Comparison of ENCODE assay signal across 8 mouse cellular contexts in the genomic region with DNA sequence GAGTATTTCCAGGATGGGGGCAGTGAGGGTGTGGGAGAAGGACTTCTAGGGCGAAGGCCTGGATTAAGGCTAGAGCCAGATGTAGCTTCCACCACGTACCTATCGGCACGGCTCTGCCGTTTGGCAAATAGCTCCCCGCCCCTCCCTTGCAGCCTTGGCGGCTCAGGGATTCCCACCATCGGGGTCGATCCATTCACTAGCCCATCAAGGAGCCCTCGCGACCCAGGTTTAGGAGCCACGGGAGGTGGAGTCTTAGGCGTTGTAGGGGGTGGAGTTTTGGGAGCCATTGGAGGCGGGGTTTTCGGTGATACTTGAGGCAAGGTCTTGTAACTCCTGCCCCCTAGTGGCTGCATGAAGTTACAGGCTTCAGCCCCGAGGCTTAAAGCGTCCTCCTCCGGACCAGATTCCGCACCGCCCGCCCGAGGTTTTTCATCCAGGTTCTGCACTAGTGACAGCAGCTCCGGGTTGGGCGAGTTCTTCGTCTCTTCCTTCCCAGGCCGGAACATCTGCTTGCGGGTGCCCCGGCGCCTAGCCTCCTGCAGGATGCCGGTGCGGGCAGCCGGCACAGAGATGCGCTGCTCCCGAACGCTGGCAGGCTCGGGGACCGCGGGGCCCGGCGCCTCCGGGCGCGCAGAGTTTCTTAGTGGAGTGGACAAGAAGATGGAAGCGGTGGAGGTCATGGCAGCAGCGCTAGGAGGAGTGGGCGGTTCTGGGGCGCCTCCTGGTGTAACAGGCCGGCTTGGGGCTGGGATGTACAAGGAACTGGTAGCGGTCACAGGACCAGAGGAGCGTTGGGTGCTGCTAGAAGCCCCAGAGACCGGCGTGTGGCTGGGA. TPM values are rescaled to one million over a fixed set of nuclear protein-coding genes. Genes with fewer than 3 reads are reported as not detected.
DNase-seq lines count a peak whose midpoint lies in the region; ATAC-seq and TF ChIP-seq lines count a peak whose summit lies in the region.

No protein-coding gene starts in this region.

- H3K4me3 ChIP-seq in heart, embryonic 11.5 days (ENCODE audit: low read depth, low read length): peak overlapping the region; percentile 52
- peak overlapping the region; percentile 77 for H3K4me3 ChIP-seq in kidney, embryonic 16.5 days (ENCODE audit: low read length)
- H3K4me3 ChIP-seq in liver, adult 2 months (ENCODE audit: insufficient read depth, low read depth, low read length): peak overlapping the region; percentile 66
- H3K4me3 ChIP-seq in myocyte: peak overlapping the region; percentile 46

- peak overlapping the region; percentile 20 for H3ac ChIP-seq in myocyte (ENCODE audit: control insufficient read depth, insufficient read length)

- 2% methylated on average over 52 of the region's 52 CpGs for WGBS in heart, embryonic 11.5 days (ENCODE audit: insufficient replicate concordance)
- WGBS in kidney, embryonic 16.5 days: 1% methylated on average over 52 of the region's 52 CpGs
- 2% methylated on average over 52 of the region's 52 CpGs for WGBS in liver, adult 2 months

- H3K79me2 ChIP-seq in liver, adult 2 months (ENCODE audit: control insufficient read depth, insufficient read depth, low read length): no peaks in the 10 kb centered on the region
- peaks cover 23% of the 10 kb centered on the region for H3K79me2 ChIP-seq in myocyte (ENCODE audit: control insufficient read depth, insufficient read depth)

- no peaks in the 10 kb centered on the region for H3K9me3 ChIP-seq in heart, embryonic 11.5 days (replicated peaks; ENCODE audit: control insufficient read depth, low read length)
- H3K9me3 ChIP-seq in kidney, embryonic 16.5 days (ENCODE audit: low read length): no peaks in the 10 kb centered on the region

- no peaks in the 10 kb centered on the region for H3K36me3 ChIP-seq in heart, embryonic 11.5 days (ENCODE audit: control insufficient read depth, insufficient read depth, low read length)
- no peaks in the 10 kb centered on the region for H3K36me3 ChIP-seq in kidney, embryonic 16.5 days (ENCODE audit: insufficient read depth, low read length)
- no peaks in the 10 kb centered on the region for H3K36me3 ChIP-seq in liver, adult 2 months (ENCODE audit: control insufficient read depth, insufficient read depth, low read length)
- no peaks in the 10 kb centered on the region for H3K36me3 ChIP-seq in myocyte (ENCODE audit: control insufficient read depth, insufficient read depth)
- no peaks in the 10 kb centered on the region for H3K36me3 ChIP-seq in splenic B cell, adult 2 months (ENCODE audit: control insufficient read depth, insufficient read depth, low read length, poor library complexity, severe bottlenecking)

- DNase-seq in B cell, adult 2 months: peak; percentile 91 to 93
- peak; percentile 99 for DNase-seq in brain, adult 2 months (ENCODE audit: low read depth, low spot score)
- DNase-seq in liver, adult 2 months (ENCODE audit: extremely low read depth, low read depth, low spot score): peak; percentile 89
- DNase-seq in splenic B cell, adult 2 months (ENCODE audit: low read depth, low spot score): peak; percentile 97

- H3K9ac ChIP-seq in heart, embryonic 11.5 days (ENCODE audit: low read depth, low read length): peak overlapping the region; percentile 87
- peak overlapping the region; percentile 76 for H3K9ac ChIP-seq in kidney, embryonic 16.5 days (replicated peaks; ENCODE audit: low read length)
- H3K9ac ChIP-seq in liver, adult 2 months (ENCODE audit: low read depth, low read length): peak overlapping the region; percentile 69

- H3K27ac ChIP-seq in heart, embryonic 11.5 days (ENCODE audit: low read depth, low read length): peak overlapping the region; percentile 97
- peak overlapping the region; percentile 91 for H3K27ac ChIP-seq in kidney, embryonic 16.5 days (ENCODE audit: low read length)
- no peak overlapping the region for H3K27ac ChIP-seq in liver, adult 2 months (replicated peaks; ENCODE audit: insufficient read depth, low read depth, low read length)

- TF ChIP-seq POLR2A in liver, adult 2 months (IDR thresholded peaks at IDR 0.05; ENCODE audit: extremely low read depth, insufficient read depth, low read length): 0 out of 2 replicates have a peak, but pooled peaks have one; percentile 18
- TF ChIP-seq POLR2A in myocyte (IDR thresholded peaks at IDR 0.05; ENCODE audit: insufficient read length, low read depth): peak; percentile 58

- ATAC-seq in erythroblast, adult 5-6 weeks (replicated peaks; ENCODE audit: low FRiP score, poor library complexity, severe bottlenecking): peak; percentile 91
- ATAC-seq in heart, embryonic 11.5 days (replicated peaks; ENCODE audit: insufficient number of reproducible peaks, low FRiP score, low TSS enrichment): peak; percentile 33; the same call in 1 of the 2 replicates
- peak; percentile 89 for ATAC-seq in kidney, embryonic 16.5 days (ENCODE audit: low FRiP score, low TSS enrichment)

- peaks cover 32% of the 10 kb centered on the region for H3K4me1 ChIP-seq in heart, embryonic 11.5 days (ENCODE audit: control insufficient read depth, insufficient read depth, low read length)
- H3K4me1 ChIP-seq in kidney, embryonic 16.5 days (ENCODE audit: insufficient read depth, low read length): peaks cover 19% of the 10 kb centered on the region
- peaks cover 4% of the 10 kb centered on the region for H3K4me1 ChIP-seq in liver, adult 2 months (ENCODE audit: control insufficient read depth, insufficient read depth, low read length)

- peak; percentile 86 for TF ChIP-seq CTCF in liver, adult 2 months (IDR thresholded peaks at IDR 0.05; ENCODE audit: low read depth, low read length)

- H3K27me3 ChIP-seq in heart, embryonic 11.5 days (ENCODE audit: control insufficient read depth, insufficient read depth, low read length): no peaks in the 10 kb centered on the region
- H3K27me3 ChIP-seq in kidney, embryonic 16.5 days (ENCODE audit: insufficient read depth, low read length): no peaks in the 10 kb centered on the region
- H3K27me3 ChIP-seq in liver, adult 2 months (ENCODE audit: control insufficient read depth, insufficient read depth, low read length): no peaks in the 10 kb centered on the region
- H3K27me3 ChIP-seq in myocyte (ENCODE audit: control insufficient read depth, insufficient read depth, insufficient read length): no peaks in the 10 kb centered on the region
- H3K27me3 ChIP-seq in splenic B cell, adult 2 months (ENCODE audit: control insufficient read depth, insufficient read depth, low read length, poor library complexity, severe bottlenecking): no peaks in the 10 kb centered on the region

- peak overlapping the region; percentile 92 for H3K4me2 ChIP-seq in heart, embryonic 11.5 days
- peak overlapping the region; percentile 91 for H3K4me2 ChIP-seq in kidney, embryonic 16.5 days (replicated peaks; ENCODE audit: low read depth, low read length)
- H3K4me2 ChIP-seq in myocyte (ENCODE audit: low read depth): peak overlapping the region; percentile 84

TF ChIP-seq in myocyte, 11 proteins besides CTCF, POLR2A, EP300 and RAD21 (continues in another document):
- TF ChIP-seq E2F4 (IDR thresholded peaks at IDR 0.05; ENCODE audit: insufficient read depth) (no peak), SRF (IDR thresholded peaks at IDR 0.05; ENCODE audit: control insufficient read depth, insufficient read length, low read depth) (no peak)

RNA-seq across cellular contexts. Expression of a gene that starts 4.7 kb away (rescaled TPM):
- not detected in 2 replicates for total RNA-seq in erythroblast, adult 5-6 weeks (2015; ENCODE audit: low replicate concordance)
- total RNA-seq in erythroblast, adult 5-6 weeks (2017; ENCODE audit: low replicate concordance): not detected in 2 replicates
- polyA plus RNA-seq in heart, embryonic 11.5 days (2014; fragmentation: Nextera tagmentation; extraction: Ambion mirVana): 23.6 and 28.0 TPM in 2 replicates
- 3.0 and 3.2 TPM in 2 replicates for polyA plus RNA-seq in kidney, embryonic 16.5 days (2015; fragmentation: Nextera tagmentation; extraction: Ambion mirVana)
- total RNA-seq in liver, adult 2 months (2014; rRNA removed): 0.46 TPM in 1 of 2 replicates, not detected in the other
- not detected in 2 replicates for polyA plus RNA-seq in liver, adult 2 months (2012; rRNA removed)
- polyA plus RNA-seq in myocyte (2012; fragmentation: generic; extraction: Trizol): 8.6 TPM

RNA-seq across cellular contexts. Expression of a gene that starts 7.1 kb away (rescaled TPM):
- total RNA-seq in erythroblast, adult 5-6 weeks (2015; ENCODE audit: low replicate concordance): not detected in 2 replicates
- not detected in 2 replicates for total RNA-seq in erythroblast, adult 5-6 weeks (2017; ENCODE audit: low replicate concordance)
- 106 and 127 TPM in 2 replicates for polyA plus RNA-seq in heart, embryonic 11.5 days (2014; fragmentation: Nextera tagmentation; extraction: Ambion mirVana)
- 0.92 and 1.2 TPM in 2 replicates for polyA plus RNA-seq in kidney, embryonic 16.5 days (2015; fragmentation: Nextera tagmentation; extraction: Ambion mirVana)
- 0.09 TPM in 1 of 2 replicates, not detected in the other for total RNA-seq in liver, adult 2 months (2014; rRNA removed)
- 0.10 TPM in 1 of 2 replicates, not detected in the other for polyA plus RNA-seq in liver, adult 2 months (2012; rRNA removed)
- polyA plus RNA-seq in myocyte (2012; fragmentation: generic; extraction: Trizol): 165 TPM

RNA-seq across cellular contexts. Expression of a gene that starts 13.1 kb away (rescaled TPM):
- total RNA-seq in erythroblast, adult 5-6 weeks (2015; ENCODE audit: low replicate concordance): 20.8 and 32.6 TPM in 2 replicates
- total RNA-seq in erythroblast, adult 5-6 weeks (2017; ENCODE audit: low replicate concordance): 60.1 and 67.7 TPM in 2 replicates
- polyA plus RNA-seq in heart, embryonic 11.5 days (2014; fragmentation: Nextera tagmentation; extraction: Ambion mirVana): 78.1 and 84.6 TPM in 2 replicates
- 113 and 120 TPM in 2 replicates for polyA plus RNA-seq in kidney, embryonic 16.5 days (2015; fragmentation: Nextera tagmentation; extraction: Ambion mirVana)
- total RNA-seq in liver, adult 2 months (2014; rRNA removed): 52.7 and 57.8 TPM in 2 replicates
- 127 and 183 TPM in 2 replicates for polyA plus RNA-seq in liver, adult 2 months (2012; rRNA removed)
- 68.6 TPM for polyA plus RNA-seq in myocyte (2012; fragmentation: generic; extraction: Trizol)

RNA-seq across cellular contexts. Expression of a gene that starts 20.2 kb away (rescaled TPM):
- total RNA-seq in erythroblast, adult 5-6 weeks (2015; ENCODE audit: low replicate concordance): 0.58 and 1.7 TPM in 2 replicates
- total RNA-seq in erythroblast, adult 5-6 weeks (2017; ENCODE audit: low replicate concordance): 2.0 and 3.2 TPM in 2 replicates
- 5.4 and 7.2 TPM in 2 replicates for polyA plus RNA-seq in heart, embryonic 11.5 days (2014; fragmentation: Nextera tagmentation; extraction: Ambion mirVana)
- 8.0 and 10.2 TPM in 2 replicates for polyA plus RNA-seq in kidney, embryonic 16.5 days (2015; fragmentation: Nextera tagmentation; extraction: Ambion mirVana)
- 2.9 and 3.0 TPM in 2 replicates for total RNA-seq in liver, adult 2 months (2014; rRNA removed)
- 1.0 and 1.3 TPM in 2 replicates for polyA plus RNA-seq in liver, adult 2 months (2012; rRNA removed)
- polyA plus RNA-seq in myocyte (2012; fragmentation: generic; extraction: Trizol): 2.6 TPM

RNA-seq across cellular contexts. Expression of a gene that starts 33.7 kb away (rescaled TPM):
- 2.5 and 9.2 TPM in 2 replicates for total RNA-seq in erythroblast, adult 5-6 weeks (2015; ENCODE audit: low replicate concordance)
- 1.5 and 1.7 TPM in 2 replicates for total RNA-seq in erythroblast, adult 5-6 weeks (2017; ENCODE audit: low replicate concordance)
- 13.4 and 18.8 TPM in 2 replicates for polyA plus RNA-seq in heart, embryonic 11.5 days (2014; fragmentation: Nextera tagmentation; extraction: Ambion mirVana)
- 28.2 and 28.5 TPM in 2 replicates for polyA plus RNA-seq in kidney, embryonic 16.5 days (2015; fragmentation: Nextera tagmentation; extraction: Ambion mirVana)
- total RNA-seq in liver, adult 2 months (2014; rRNA removed): 3.3 and 3.7 TPM in 2 replicates
- polyA plus RNA-seq in liver, adult 2 months (2012; rRNA removed): 2.5 and 3.8 TPM in 2 replicates
- polyA plus RNA-seq in myocyte (2012; fragmentation: generic; extraction: Trizol): 7.2 TPM

Comparison
In these comparisons a context has a peak if more than half of its experiments do, and no peak if none do; other contexts are left out.
1. ATAC-seq: peak in every context shown above with its lines; median percentile 91 in erythroblast, adult 5-6 weeks; 89 in kidney, embryonic 16.5 days; 33 in heart, embryonic 11.5 days.
2. RNA of a gene that starts 7.1 kb away (polyA plus RNA-seq): 165 TPM in myocyte (single experiment) and 106 to 127 TPM in heart, embryonic 11.5 days; 0.92 to 1.2 TPM in kidney, embryonic 16.5 days and 0.10 TPM in liver, adult 2 months; every median in the first group is over 10 times any median in the second.
3. Peak in every context shown above with its lines, with median percentiles within 50 percentile points of each other: DNase-seq, H3K4me2 ChIP-seq, H3K4me3 ChIP-seq and H3K9ac ChIP-seq.